Mouse (Mus musculus): ENCODE measurements around the gene Erc2. TPM values are rescaled to one million over a fixed set of nuclear protein-coding genes. Genes with fewer than 3 reads are reported as not detected.
A peak's percentile ranks its signal among the peaks of the same experiment; 100 is the strongest.

The Erc2 gene
- polyA plus RNA-seq, 1 experiment from 2014 or later = 12.7 TPM

DNA sequence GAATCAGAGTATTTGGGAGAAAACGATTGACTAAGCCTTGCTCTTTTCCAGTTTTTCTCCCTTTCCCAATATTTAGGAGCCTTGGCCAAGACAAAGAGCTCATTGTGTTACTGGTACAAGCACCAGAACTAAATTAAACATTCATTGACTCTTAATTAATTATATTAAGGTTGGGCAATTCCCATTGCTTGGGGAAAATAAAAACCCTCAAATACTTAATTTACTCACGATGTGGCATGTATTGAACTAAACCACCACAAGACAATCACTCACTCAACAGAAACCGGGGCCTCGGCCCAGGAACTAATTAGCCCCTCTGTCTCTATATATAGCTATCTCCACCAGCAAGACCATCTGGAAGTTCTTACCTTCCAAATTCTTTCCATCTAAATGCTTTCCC is 740.1 kb downstream of the Erc2 start:
- Histone ChIP-seq H3K4me2 (ENCODE audit: low read depth, low read length, severe bottlenecking) (no peak overlapping the region), H3K9ac (ENCODE audit: low read length) (no peak overlapping the region), H3K36me3 (ENCODE audit: control insufficient read depth, insufficient read depth, low read length) (no peaks in the 10 kb centered on the region), H3K27me3 (ENCODE audit: control insufficient read depth, insufficient read depth, low read length) (no peaks in the 10 kb centered on the region), H3K4me3 (ENCODE audit: low read depth, low read length) (no peak overlapping the region), H3K27ac (ENCODE audit: low read depth, low read length) (no peak overlapping the region), H3K4me1 (replicated peaks; ENCODE audit: control insufficient read depth, insufficient read depth, low read length) (no peaks in the 10 kb centered on the region), H3K9me3 (ENCODE audit: control insufficient read depth, low read length) (no peaks in the 10 kb centered on the region)
- no peak for DNase-seq (ENCODE audit: low spot score)
- WGBS = 37% methylated on average over 4 of the region's 4 CpGs
- no peak for ATAC-seq (replicated peaks; ENCODE audit: low FRiP score)

DNA sequence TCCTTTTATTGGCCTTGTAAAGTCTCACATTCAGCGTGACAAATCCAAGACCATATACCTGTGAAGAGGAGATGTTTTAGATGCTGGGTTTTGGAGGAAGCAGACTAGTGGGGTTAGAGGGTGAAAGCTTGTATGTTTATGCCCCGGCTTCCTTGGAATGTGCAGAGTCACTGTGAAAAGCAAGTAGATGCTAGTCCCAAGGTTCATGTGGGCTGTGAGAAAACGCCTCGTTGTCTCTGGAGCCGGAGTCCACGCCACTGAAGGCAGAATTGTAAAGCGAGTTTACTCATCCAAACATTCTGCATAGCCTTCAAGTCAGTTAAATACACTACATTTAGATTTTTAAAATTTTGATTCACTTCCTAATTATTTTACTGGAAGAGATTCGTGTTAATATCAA is 748.5 kb downstream of the Erc2 start:
- no peak for ATAC-seq (replicated peaks; ENCODE audit: low FRiP score)

DNA sequence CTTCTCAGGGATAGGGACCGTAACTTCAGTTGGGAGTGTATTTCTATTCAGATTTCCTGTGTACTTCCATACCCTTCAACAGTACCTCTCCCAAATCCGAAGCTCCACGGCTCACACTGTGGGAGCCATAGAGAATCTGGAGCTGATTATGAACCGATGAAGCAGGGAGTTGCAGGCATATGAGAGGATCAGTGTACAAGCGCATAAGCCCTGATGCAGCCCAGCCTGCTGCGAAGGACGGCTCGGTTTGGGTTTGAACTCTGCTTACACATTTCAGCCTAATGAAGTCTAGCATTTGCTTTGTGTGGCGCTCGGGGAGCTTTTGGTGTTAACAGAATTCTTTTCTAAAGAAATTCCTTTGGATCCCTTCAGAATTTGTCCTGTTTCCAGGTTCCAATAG is 749.4 kb downstream of the Erc2 start:
- no peak for DNase-seq (ENCODE audit: low spot score)
- WGBS = 77% methylated on average over 10 of the region's 10 CpGs
- Histone ChIP-seq H3K9ac (ENCODE audit: low read length) (no peak overlapping the region), H3K4me1 (replicated peaks; ENCODE audit: control insufficient read depth, insufficient read depth, low read length) (peaks cover 7% of the 10 kb centered on the region), H3K36me3 (ENCODE audit: control insufficient read depth, insufficient read depth, low read length) (no peaks in the 10 kb centered on the region), H3K4me2 (ENCODE audit: low read depth, low read length, severe bottlenecking) (no peak overlapping the region), H3K4me3 (ENCODE audit: low read depth, low read length) (no peak overlapping the region), H3K27me3 (ENCODE audit: control insufficient read depth, insufficient read depth, low read length) (peaks cover 2% of the 10 kb centered on the region; the same call in 1 of the 2 replicates), H3K9me3 (ENCODE audit: control insufficient read depth, low read length) (no peaks in the 10 kb centered on the region), H3K27ac (ENCODE audit: low read depth, low read length) (no peak overlapping the region)
- ATAC-seq (replicated peaks; ENCODE audit: low FRiP score) = no peak

More for the DNA sequence above, 748.5 kb downstream of the Erc2 start:
- WGBS = 81% methylated on average over 8 of the region's 8 CpGs
- DNase-seq (ENCODE audit: low spot score) = no peak
- Histone ChIP-seq H3K27ac (ENCODE audit: low read depth, low read length) (no peak overlapping the region), H3K9me3 (ENCODE audit: control insufficient read depth, low read length) (no peaks in the 10 kb centered on the region), H3K4me3 (ENCODE audit: low read depth, low read length) (no peak overlapping the region), H3K4me2 (ENCODE audit: low read depth, low read length, severe bottlenecking) (no peak overlapping the region), H3K9ac (ENCODE audit: low read length) (no peak overlapping the region), H3K36me3 (ENCODE audit: control insufficient read depth, insufficient read depth, low read length) (no peaks in the 10 kb centered on the region), H3K27me3 (ENCODE audit: control insufficient read depth, insufficient read depth, low read length) (peaks cover 2% of the 10 kb centered on the region; the same call in 1 of the 2 replicates), H3K4me1 (replicated peaks; ENCODE audit: control insufficient read depth, insufficient read depth, low read length) (peaks cover 2% of the 10 kb centered on the region)

DNA sequence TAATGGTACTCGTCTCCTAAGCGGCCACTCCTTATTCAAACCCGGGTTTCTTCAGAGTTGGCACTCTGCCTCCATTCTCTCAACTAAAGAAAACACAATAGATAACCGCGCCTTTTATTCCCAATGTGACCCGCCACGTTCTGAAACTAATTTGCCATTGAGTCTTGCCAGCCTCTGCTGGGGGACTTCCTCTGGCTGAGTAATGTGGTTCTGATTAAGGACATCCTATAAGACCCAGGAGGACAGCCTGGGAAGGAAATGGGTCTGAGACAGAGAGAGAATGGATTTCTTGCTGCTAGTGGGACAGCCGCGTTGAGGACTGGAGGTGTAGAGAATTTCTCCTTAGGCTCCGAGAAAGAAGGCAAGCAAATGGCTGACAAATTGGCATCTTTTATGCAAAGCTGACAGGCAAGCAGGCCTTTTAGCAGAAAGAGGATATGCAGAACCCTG is 753.4 kb downstream of the Erc2 start:
- no peak overlapping the region for H3K27ac ChIP-seq (ENCODE audit: low read depth, low read length)
- no peaks in the 10 kb centered on the region for H3K36me3 ChIP-seq (ENCODE audit: control insufficient read depth, insufficient read depth, low read length)
- no peaks in the 10 kb centered on the region for H3K9me3 ChIP-seq (ENCODE audit: control insufficient read depth, low read length)
- H3K4me2 ChIP-seq (ENCODE audit: low read depth, low read length, severe bottlenecking) = no peak overlapping the region
- peaks cover 4% of the 10 kb centered on the region; the same call in 1 of the 2 replicates for H3K27me3 ChIP-seq (ENCODE audit: control insufficient read depth, insufficient read depth, low read length)
- H3K4me3 ChIP-seq (ENCODE audit: low read depth, low read length) = no peak overlapping the region
- ATAC-seq (replicated peaks; ENCODE audit: low FRiP score) (no peak), DNase-seq (ENCODE audit: low spot score) (peak; percentile 50)
- no peak overlapping the region for H3K9ac ChIP-seq (ENCODE audit: low read length)
- 27% methylated on average over 10 of the region's 10 CpGs for WGBS
- peaks cover 7% of the 10 kb centered on the region for H3K4me1 ChIP-seq (replicated peaks; ENCODE audit: control insufficient read depth, insufficient read depth, low read length)

DNA sequence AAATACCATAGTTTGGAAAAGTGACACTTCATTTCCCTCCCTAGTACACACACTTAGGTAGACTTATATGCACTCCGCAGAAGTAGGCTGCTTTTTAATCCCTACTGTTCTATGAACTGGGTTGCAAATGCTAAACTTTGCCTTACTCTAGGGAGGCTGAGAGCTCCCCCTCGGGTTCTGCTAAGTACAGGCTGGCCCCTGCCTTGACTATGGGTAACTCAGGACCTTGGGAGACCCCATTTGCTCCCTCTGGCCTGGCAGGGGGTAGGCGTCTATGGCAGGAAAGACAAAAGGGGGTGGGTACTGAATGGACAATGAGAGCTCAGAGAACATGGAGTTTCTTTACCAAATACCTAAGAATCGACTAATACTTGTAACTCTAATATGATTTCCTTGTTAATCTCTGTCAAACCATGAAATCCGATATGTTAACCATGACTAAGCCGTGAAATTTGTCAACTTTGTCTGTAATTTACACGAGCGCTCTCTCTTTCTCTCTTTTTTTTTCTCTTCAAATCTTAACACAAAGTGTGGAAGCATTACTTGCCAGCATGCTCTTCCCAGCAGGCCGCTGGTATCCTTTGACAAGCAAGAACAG is 754.1 kb downstream of the Erc2 start:
- Histone ChIP-seq H3K9ac (ENCODE audit: low read length) (no peak overlapping the region), H3K4me2 (ENCODE audit: low read depth, low read length, severe bottlenecking) (no peak overlapping the region), H3K27me3 (ENCODE audit: control insufficient read depth, insufficient read depth, low read length) (peaks cover 5% of the 10 kb centered on the region; the same call in 1 of the 2 replicates), H3K4me3 (ENCODE audit: low read depth, low read length) (no peak overlapping the region), H3K4me1 (replicated peaks; ENCODE audit: control insufficient read depth, insufficient read depth, low read length) (peaks cover 7% of the 10 kb centered on the region), H3K36me3 (ENCODE audit: control insufficient read depth, insufficient read depth, low read length) (no peaks in the 10 kb centered on the region), H3K27ac (ENCODE audit: low read depth, low read length) (no peak overlapping the region), H3K9me3 (ENCODE audit: control insufficient read depth, low read length) (no peaks in the 10 kb centered on the region)
- ATAC-seq (replicated peaks; ENCODE audit: low FRiP score) = no peak
- peak; percentile 47 for DNase-seq (ENCODE audit: low spot score)
- 45% methylated on average over 9 of the region's 9 CpGs for WGBS

DNA sequence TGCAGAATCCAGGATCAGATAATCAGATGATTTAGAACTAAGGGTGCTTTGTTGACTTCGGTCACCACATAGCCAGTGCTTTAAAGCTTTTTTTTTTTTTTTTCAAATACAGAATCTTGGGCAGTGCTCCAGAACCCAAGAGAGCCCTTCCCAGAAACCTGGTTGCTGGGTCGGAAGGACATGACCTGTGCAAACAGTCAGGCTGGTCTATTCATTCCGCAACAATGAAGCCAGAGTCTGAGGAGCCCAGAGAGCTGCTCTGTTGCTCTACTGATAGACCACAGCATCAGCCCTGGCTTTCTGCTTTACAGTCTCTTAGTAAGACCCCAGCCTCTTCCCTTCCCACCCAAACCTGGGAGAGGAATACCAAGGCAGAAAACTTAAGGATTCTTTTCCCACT is 755.3 kb downstream of the Erc2 start:
- no peak for DNase-seq (ENCODE audit: low spot score)
- H3K4me1 ChIP-seq (replicated peaks; ENCODE audit: control insufficient read depth, insufficient read depth, low read length) = peaks cover 7% of the 10 kb centered on the region
- WGBS = 73% methylated on average over 3 of the region's 3 CpGs
- no peak for ATAC-seq (replicated peaks; ENCODE audit: low FRiP score)
- no peak overlapping the region for H3K4me3 ChIP-seq (ENCODE audit: low read depth, low read length)
- no peaks in the 10 kb centered on the region for H3K9me3 ChIP-seq (ENCODE audit: control insufficient read depth, low read length)
- H3K4me2 ChIP-seq (ENCODE audit: low read depth, low read length, severe bottlenecking) = no peak overlapping the region
- no peak overlapping the region for H3K9ac ChIP-seq (ENCODE audit: low read length)
- H3K27ac ChIP-seq (ENCODE audit: low read depth, low read length) = no peak overlapping the region
- H3K27me3 ChIP-seq (ENCODE audit: control insufficient read depth, insufficient read depth, low read length) = peaks cover 6% of the 10 kb centered on the region; the same call in 1 of the 2 replicates
- H3K36me3 ChIP-seq (ENCODE audit: control insufficient read depth, insufficient read depth, low read length) = no peaks in the 10 kb centered on the region

DNA sequence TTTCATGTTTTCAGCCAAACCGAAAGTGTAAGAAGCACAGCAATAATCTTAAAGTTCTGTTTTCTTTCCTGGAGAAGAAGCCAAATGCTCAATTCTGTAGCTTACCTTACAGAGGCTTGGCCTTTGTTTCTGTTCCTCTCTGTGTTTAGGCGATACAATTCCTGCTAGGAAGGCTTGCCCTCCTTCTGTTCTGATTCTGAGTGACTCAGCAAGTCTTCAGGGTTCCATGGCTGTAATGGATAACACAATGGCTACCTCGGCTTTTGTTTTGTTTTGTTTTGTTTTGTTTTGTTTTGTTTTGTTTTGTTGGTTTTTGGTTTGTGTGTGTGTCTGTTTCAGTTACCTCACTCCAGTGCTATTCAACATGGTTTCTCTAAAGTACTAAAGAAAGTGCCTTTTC is 757.9 kb downstream of the Erc2 start:
- Histone ChIP-seq H3K36me3 (ENCODE audit: control insufficient read depth, insufficient read depth, low read length) (no peaks in the 10 kb centered on the region), H3K9me3 (ENCODE audit: control insufficient read depth, low read length) (no peaks in the 10 kb centered on the region), H3K27me3 (ENCODE audit: control insufficient read depth, insufficient read depth, low read length) (peaks cover 6% of the 10 kb centered on the region; the same call in 1 of the 2 replicates), H3K4me3 (ENCODE audit: low read depth, low read length) (no peak overlapping the region), H3K9ac (ENCODE audit: low read length) (no peak overlapping the region), H3K27ac (ENCODE audit: low read depth, low read length) (no peak overlapping the region), H3K4me2 (ENCODE audit: low read depth, low read length, severe bottlenecking) (no peak overlapping the region), H3K4me1 (replicated peaks; ENCODE audit: control insufficient read depth, insufficient read depth, low read length) (peaks cover 7% of the 10 kb centered on the region)
- DNase-seq (ENCODE audit: low spot score) (no peak), ATAC-seq (replicated peaks; ENCODE audit: low FRiP score) (no peak)
- WGBS = 54% methylated on average over 3 of the region's 3 CpGs

DNA sequence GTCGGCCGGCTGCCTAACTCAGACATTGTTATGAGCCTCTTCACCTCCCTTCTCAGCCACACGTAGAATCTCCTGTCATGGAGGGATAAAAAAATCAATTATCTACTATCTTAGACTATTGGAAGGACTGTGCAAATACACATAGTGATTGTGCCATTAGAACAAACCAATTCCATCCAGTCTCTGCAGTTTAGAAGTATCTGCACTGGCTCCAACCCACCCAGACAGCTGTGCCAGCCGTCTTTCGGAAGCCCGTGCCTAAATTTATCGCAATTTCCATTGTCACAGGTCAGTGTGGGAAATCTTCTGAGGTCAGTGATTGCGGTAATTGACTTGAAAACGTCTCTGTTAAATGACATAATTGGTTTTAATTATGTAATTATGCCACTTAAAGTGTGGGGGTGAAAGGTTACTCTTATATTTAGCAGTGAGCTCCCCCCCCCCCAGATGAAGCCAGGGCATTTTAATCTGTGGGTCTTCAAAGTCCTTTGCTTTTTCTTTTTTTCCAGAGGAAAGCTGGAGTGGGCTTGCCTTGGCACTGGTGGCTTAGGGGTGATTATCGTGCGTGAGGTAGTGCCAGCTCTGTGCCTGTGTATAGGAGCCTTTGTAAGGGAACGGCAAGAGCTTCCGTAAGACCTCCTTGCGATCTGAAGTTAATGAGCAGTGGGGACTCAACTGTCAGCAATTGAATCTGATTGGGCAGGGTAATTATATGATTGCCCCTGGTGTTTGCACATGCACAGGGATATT is 759.7 kb downstream of the Erc2 start:
- WGBS = 41% methylated on average over 14 of the region's 14 CpGs
- ATAC-seq (replicated peaks; ENCODE audit: low FRiP score) (no peak), DNase-seq (ENCODE audit: low spot score) (peak; percentile 53)

More for the DNA sequence above, 759.7 kb downstream of the Erc2 start:
- Histone ChIP-seq H3K9me3 (ENCODE audit: control insufficient read depth, low read length) (no peaks in the 10 kb centered on the region), H3K4me1 (replicated peaks; ENCODE audit: control insufficient read depth, insufficient read depth, low read length) (no peaks in the 10 kb centered on the region), H3K4me3 (ENCODE audit: low read depth, low read length) (no peak overlapping the region), H3K36me3 (ENCODE audit: control insufficient read depth, insufficient read depth, low read length) (no peaks in the 10 kb centered on the region), H3K4me2 (ENCODE audit: low read depth, low read length, severe bottlenecking) (no peak overlapping the region), H3K27ac (ENCODE audit: low read depth, low read length) (no peak overlapping the region), H3K9ac (ENCODE audit: low read length) (no peak overlapping the region), H3K27me3 (ENCODE audit: control insufficient read depth, insufficient read depth, low read length) (peaks cover 9% of the 10 kb centered on the region; the same call in 1 of the 2 replicates)
